Mouse (Mus musculus): ENCODE results near the gene Gab2.

The Gab2 gene

GRCm38 (mm10) chr7:97251638-97252037 lies 170.3 kb downstream of the Gab2 start:
- no peak for DNase-seq (ENCODE audit: low read depth, low spot score)

- DNase-seq (ENCODE audit: low read depth, low spot score), result no peak
Observed at GRCm38 (mm10) chr7:97262541-97262940, 181.2 kb downstream of the Gab2 start.

DNA sequence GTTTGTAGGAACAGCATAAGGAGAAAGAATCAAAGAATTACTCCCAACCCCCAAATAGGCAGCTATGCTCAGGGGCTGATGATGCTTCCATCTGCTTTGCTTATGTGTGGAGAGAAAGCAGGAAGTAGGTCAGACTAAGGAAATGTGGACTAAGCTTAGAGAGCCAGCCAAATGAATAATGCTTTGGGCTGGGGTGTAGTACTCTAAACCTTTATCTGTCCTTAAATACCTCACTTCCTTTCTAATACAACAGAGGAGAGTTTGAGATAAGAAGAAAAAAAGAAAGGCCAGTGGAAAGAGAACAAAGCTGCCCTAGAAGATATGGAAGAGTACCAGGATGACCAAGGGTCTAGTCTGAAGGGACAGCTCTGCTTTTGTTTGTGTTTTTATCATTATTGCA lies 189.0 kb downstream of the Gab2 start:
- DNase-seq (ENCODE audit: low read depth, low spot score), result no peak

GRCm38 (mm10) chr7:97271068-97271467 lies 189.7 kb downstream of the Gab2 start:
- DNase-seq (ENCODE audit: low read depth, low spot score), result no peak

- no peak for DNase-seq (ENCODE audit: low read depth, low spot score)
Observed at GRCm38 (mm10) chr7:97296986-97297385, 215.6 kb downstream of the Gab2 start.

DNA sequence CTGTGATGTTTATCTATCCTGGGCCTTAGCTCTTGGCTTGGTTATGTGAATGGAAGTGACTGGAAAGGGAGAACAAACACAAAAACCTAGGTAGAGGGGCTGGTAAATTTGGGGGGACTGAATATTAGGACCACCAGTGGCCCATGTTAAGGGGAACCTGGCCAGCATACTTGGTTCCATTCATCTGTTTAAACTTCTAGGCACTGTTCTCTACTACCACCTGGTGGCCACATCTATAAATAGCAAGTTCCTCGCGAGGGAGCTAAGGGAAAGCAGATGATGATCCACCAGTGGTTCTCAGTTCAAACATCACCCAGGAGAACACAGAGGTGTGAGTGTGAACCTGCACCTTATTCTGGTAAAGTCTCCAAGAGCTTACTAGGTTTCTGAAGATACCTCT lies 216.1 kb downstream of the Gab2 start:
- DNase-seq (ENCODE audit: low read depth, low spot score), result peak; percentile 58

DNA sequence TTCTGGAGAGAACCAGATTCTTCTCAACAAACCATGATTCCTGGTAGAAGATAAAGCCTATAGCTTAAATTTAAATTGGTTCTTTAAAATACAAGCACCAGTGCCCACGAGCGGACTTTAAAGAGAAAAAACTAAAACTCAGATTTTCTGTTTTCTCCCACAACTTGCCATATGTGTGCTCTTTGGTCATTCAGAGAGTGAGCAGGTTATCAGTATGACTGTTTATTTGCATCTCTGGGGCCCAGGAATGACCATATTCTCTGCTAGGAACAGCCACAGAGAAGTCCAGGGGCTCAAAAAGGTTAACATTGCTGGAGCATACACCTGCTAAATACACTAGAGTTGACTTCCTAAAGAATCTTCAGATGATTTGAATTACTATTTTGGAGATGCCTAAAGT lies 216.9 kb downstream of the Gab2 start:
- no peak for DNase-seq (ENCODE audit: low read depth, low spot score)

GRCm38 (mm10) chr7:97298943-97299342 lies 217.6 kb downstream of the Gab2 start:
- no peak for DNase-seq (ENCODE audit: low read depth, low spot score)

- DNase-seq (ENCODE audit: low read depth, low spot score), result no peak
Observed at GRCm38 (mm10) chr7:97300914-97301313, 219.5 kb downstream of the Gab2 start.

- no peak for DNase-seq (ENCODE audit: low read depth, low spot score)
Observed at GRCm38 (mm10) chr7:97301321-97301720, 219.9 kb downstream of the Gab2 start.

DNA sequence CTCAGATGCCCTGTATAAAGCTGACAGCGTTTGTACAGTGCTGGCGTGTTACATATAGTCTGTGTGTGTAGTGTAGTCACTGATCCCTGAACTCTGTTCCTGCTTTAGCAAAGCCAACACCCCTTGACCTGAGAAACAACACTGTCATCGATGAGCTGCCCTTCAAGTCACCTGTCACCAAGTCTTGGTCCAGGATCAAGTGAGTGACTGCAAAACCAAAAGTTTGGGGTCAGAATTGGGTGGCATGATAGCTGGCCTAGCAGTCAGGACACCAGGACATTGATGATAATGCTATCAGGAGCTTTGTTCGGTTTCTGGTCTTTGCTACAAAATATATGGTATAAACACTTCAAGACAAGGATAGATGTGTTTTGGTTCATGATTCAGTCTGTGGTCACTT lies 220.9 kb downstream of the Gab2 start:
- no peak for DNase-seq (ENCODE audit: low read depth, low spot score)

GRCm38 (mm10) chr7:97302876-97303275 lies 221.5 kb downstream of the Gab2 start:
- DNase-seq (ENCODE audit: low read depth, low spot score), result no peak

DNA sequence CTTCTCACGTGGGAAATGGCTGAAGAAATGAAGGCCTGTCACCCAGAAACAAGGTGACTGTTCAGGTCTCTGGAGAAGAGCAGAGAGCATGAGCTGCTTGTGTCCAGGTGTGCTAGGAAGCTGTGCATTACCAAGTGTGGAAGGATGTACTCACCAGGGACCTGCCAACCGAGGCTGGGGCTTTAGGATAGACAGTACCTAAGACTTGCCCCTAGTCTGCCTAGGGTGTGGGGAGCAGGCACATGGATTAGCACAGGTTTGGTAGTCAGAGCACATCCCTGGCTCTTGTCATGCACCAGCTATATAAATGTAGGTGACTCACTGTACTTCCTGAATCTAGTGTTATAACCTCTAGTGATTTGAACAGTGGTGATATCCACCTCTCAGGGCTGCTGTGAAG lies 222.2 kb downstream of the Gab2 start:
- no peak for DNase-seq (ENCODE audit: low read depth, low spot score)

DNA sequence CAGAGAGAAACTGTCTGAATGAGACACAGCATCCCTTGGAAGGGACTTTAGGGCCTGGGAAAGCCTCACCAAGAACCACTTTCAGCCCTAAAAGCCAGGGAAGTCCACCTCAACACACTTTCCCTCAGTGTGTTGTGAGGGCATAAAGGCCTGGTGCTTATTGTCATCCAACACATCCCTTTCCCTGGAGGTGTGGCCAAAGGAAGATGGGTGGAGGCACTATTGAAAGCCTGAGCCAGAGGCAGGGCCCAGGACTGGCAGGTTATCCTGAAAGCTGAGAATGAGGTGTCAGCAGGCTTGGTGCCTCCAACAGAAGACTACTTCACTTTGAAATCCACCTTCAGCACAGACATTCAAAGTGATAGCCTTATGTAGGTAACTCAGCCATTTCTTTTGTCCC lies 223.1 kb downstream of the Gab2 start:
- no peak for DNase-seq (ENCODE audit: low read depth, low spot score)

DNA sequence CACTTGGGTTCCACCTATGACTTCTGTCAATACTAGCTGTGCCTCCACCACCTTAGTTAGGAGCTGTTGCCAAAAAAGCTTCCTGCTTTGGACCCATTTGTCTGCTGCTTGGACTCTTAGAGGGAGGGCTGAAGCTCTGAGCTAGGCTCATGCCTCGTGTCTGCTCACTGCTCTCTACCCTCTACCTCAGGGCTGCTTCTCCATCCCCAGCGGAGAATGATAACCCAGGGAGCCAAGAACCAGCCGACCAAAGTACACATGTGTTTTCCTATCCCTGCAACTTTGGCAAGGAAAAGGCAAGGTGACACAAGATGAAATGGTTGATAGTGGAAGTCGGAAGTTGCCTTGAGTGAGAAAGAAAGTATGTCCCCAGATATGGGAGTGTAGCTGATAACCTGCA lies 223.8 kb downstream of the Gab2 start:
- DNase-seq (ENCODE audit: low read depth, low spot score), result no peak

GRCm38 (mm10) chr7:97306813-97307212 lies 225.4 kb downstream of the Gab2 start:
- DNase-seq (ENCODE audit: low read depth, low spot score), result no peak

GRCm38 (mm10) chr7:97307546-97307945 lies 226.2 kb downstream of the Gab2 start:
- DNase-seq (ENCODE audit: low read depth, low spot score), result no peak

DNA sequence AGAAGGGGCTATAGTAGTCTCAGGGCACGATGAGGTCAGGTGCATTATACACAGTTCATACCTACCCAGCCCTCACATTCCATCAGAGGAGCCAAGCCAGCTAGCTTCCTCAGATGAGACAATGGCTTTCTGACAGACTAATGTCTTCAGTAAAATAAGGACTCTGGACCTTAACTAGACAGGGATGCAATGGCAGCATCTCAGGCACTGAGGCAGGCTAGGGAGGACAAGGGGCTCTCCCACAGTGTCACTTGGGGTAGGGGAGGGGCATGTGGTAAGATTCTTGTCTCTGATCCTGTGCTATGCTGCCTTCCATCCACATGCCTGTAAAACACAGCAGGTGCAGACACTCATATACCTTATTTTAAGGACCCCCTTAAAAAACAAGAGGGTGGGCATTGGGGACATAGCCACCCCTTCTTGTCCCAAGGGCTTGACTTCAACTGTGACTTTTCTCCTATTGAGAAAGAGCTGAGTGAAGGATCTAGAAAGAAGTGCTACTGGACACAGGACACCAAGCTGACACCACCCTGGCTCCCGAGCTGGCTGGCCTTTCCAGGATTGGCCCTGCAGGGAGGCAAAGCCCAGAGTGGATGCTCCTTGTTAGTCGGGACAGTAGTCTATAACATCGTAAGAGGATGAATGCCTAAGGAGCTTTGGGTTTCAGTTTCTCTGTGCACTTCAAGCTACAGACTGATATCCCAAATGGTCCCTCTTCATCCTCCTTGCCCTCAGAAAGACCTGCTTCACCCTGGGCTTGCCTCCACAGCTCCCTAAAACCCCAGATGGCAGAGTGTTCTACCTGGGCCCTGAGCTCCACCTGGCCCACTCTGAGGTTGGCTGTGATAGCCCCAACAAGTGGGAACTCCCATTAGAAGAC lies 228.3 kb downstream of the Gab2 start:
- DNase-seq (ENCODE audit: low read depth, low spot score), result no peak

GRCm38 (mm10) chr7:97310341-97310635 lies 228.9 kb downstream of the Gab2 start:
- DNase-seq (ENCODE audit: low read depth, low spot score), result no peak

DNA sequence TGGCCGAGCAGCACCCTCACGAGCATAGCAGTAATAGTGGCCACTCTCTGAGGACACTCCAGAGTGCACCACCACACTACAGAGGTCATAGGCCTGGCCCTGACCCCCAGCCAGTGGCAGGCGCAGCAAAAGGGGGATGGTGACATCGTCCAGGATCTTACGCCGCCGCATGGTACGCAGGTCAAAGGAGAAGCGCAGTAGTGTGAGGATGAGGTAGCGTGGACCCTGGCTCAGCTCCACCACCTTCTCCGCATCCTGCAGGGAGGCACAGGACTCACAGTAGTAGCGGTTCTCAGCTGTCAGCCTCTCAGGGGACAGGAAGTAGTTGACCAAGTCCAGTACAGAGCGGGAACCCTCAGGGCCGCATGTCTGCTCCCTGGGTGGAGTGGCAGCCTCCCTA lies 230.2 kb downstream of the Gab2 start:
- no peak for DNase-seq (ENCODE audit: low read depth, low spot score)

DNA sequence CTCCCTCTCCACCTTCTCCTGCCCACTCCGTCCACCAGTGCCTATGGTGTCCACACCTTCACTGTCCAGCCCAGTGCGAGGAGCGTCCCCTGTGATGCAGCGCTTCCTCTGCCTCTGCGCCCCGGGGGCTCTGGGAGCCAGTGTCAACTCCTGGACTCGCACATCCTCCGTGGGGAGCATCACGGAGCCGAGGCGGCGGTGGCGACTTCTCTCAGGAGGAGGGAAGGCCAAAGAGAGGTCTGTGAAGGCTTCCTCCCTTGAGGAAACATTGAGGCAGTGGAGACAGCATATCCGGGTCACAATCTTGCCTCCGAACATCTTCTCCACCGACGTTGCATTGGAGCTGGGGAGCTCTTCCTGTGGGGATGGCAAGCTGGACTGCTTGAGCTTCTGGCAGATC lies 230.8 kb downstream of the Gab2 start:
- no peak for DNase-seq (ENCODE audit: low read depth, low spot score)

DNA sequence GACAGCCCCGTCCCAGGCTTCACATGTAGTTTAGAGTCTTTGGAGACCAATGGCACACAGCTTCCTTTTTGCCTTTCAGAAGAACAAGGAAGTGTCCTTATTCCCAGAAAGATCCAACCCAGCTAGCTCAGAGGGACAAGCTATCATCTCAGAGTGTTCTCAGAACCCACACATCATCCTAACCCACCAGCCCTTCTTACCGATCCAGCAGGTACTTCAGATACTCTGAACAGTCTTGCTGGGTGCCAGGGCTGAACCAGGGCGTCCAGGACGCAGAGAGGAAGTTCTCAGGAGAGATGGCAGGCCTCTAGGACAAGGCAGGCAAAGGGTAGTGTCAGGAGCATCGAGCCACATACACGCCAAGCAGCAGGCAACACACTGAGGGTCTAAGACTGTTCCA lies 231.5 kb downstream of the Gab2 start:
- no peak for DNase-seq (ENCODE audit: low read depth, low spot score)

DNA sequence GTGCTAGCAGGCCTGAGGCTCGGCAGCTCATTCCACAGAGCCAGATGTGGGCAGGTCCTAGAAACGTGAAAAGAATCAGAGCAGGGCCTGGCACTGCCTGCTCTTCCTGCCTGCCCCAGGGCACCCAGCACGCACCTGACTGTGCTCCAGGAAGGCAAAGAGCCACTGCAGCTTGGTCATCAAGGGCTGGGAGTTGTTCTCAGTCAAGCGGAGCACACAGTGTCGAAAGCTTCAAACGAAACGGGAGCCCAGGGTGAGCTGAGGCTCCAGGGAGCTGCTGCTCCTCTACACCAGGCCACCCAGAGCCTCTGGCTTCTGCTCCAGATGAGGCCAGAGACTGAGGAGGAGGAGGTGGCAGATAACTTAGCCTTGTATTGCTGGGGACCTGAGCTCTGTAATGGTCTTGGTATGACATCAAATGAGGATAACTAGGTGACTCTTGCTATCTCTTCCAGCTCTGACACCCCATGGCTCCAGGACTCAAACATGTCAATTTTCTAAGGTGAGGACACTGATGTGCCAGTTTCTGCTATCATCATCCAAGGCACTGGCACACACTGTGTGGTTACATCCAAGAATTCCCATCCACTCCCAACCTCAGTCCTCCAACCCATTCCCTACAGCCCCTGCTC lies 232.1 kb downstream of the Gab2 start:
- no peak for DNase-seq (ENCODE audit: low read depth, low spot score)

- DNase-seq (ENCODE audit: low read depth, low spot score), result no peak
Observed at GRCm38 (mm10) chr7:97314646-97315045, 233.3 kb downstream of the Gab2 start.
